Mouse (Mus musculus) thymus, adult 2 months (tissue): ENCODE data around the gene Adora1. TPM values are rescaled to one million over a fixed set of nuclear protein-coding genes. Genes with fewer than 3 reads are reported as not detected.

Experiments
- DNase-seq: peaks from one replicate; pipeline ENCODE4 v3.0.0; 2021
- H3K27ac ChIP-seq: fragments of 200-500 bp; 2 replicates; pipeline ENCODE4 v1.5.1; 2012; ENCODE audit warnings: low read length, control low read depth; ENCODE audit not compliant: control insufficient read depth, insufficient read depth
- H3K27me3 ChIP-seq: fragments of 200-500 bp; 2 replicates; pipeline ENCODE4 v1.6.1; 2012; ENCODE audit warnings: mild to moderate bottlenecking, low read length, moderate library complexity, mixed read lengths; ENCODE audit not compliant: control insufficient read depth, insufficient read depth
- H3K36me3 ChIP-seq: fragments of 200-500 bp; 2 replicates; pipeline ENCODE4 v1.6.1; 2012; ENCODE audit warnings: mild to moderate bottlenecking, low read length, moderate library complexity; ENCODE audit not compliant: control insufficient read depth, insufficient read depth
- H3K4me1 ChIP-seq: fragments of 200-500 bp; replicated peaks from 2 replicates; pipeline ENCODE4 v1.6.1; 2012; ENCODE audit warnings: low read length; ENCODE audit not compliant: control insufficient read depth, insufficient read depth
- H3K4me3 ChIP-seq: fragments of 200-500 bp; 2 replicates; pipeline ENCODE4 v1.5.1; 2012; ENCODE audit warnings: mild to moderate bottlenecking, low read length, control low read depth, moderate library complexity; ENCODE audit not compliant: control insufficient read depth, insufficient read depth
- CTCF ChIP-seq: fragments of 200-500 bp; IDR thresholded peaks from 2 replicates; pipeline ENCODE4 v1.5.1; 2012; ENCODE audit warnings: mild to moderate bottlenecking, control low read depth, low read length, moderate library complexity, borderline replicate concordance; ENCODE audit not compliant: control insufficient read depth, poor library complexity, insufficient read depth; ENCODE audit errors: extremely low read depth
- POLR2A ChIP-seq: fragments of 200-500 bp; IDR thresholded peaks from 2 replicates; pipeline ENCODE4 v1.6.1; 2012; ENCODE audit warnings: mild to moderate bottlenecking, low read length, control low read depth, moderate library complexity; ENCODE audit not compliant: control insufficient read depth, poor library complexity, insufficient read depth; ENCODE audit errors: extremely low read depth
- WGBS: fragments of 180-500 bp; shearing (Covaris S2); methylation state at CpG from one replicate; pipeline ENCODE4 v1.1.7; 2018; 5-methylcytosine and 5-hydroxymethylcytosine counted together
- polyA plus RNA-seq: library from polyadenylated mRNA; depleted of rRNA; stranded (reverse); fragments of >200 nt; gene quantifications from 2 replicates; pipeline ENCODE4 v1.2.3, GENCODE M21; 2012

Adora1 gene
- polyA plus RNA-seq, 1 experiment, result 6.2 TPM

- TF ChIP-seq CTCF, result no peak
- TF ChIP-seq POLR2A, result no peak
- Histone ChIP-seq H3K27me3 (no peaks in the 10 kb centered on the region), H3K4me3 (no peak overlapping the region), H3K4me1 (no peaks in the 10 kb centered on the region), H3K36me3 (no peaks in the 10 kb centered on the region), H3K27ac (no peak overlapping the region)
- 92% methylated on average over 13 of the region's 13 CpGs for WGBS
- DNase-seq, result no peak
These were observed 40.6 kb upstream of the Adora1 start for GRCm38 (mm10) chr1:134275616-134276464.

GRCm38 (mm10) chr1:134274483-134274920 is 39.3 kb upstream of the Adora1 start:
- WGBS, result 90% methylated on average over 7 of the region's 7 CpGs
- no peak overlapping the region for H3K27ac ChIP-seq
- H3K4me1 ChIP-seq, result no peaks in the 10 kb centered on the region
- H3K4me3 ChIP-seq, result no peak overlapping the region
- H3K27me3 ChIP-seq, result no peaks in the 10 kb centered on the region
- TF ChIP-seq CTCF (no peak), POLR2A (no peak)
- DNase-seq, result no peak
- no peaks in the 10 kb centered on the region for H3K36me3 ChIP-seq

GRCm38 (mm10) chr1:134273493-134274395 is 38.5 kb upstream of the Adora1 start:
- no peak overlapping the region for H3K4me3 ChIP-seq
- no peak overlapping the region for H3K27ac ChIP-seq
- no peaks in the 10 kb centered on the region for H3K4me1 ChIP-seq
- no peak for DNase-seq
- H3K27me3 ChIP-seq, result no peaks in the 10 kb centered on the region
- no peak for TF ChIP-seq CTCF
- TF ChIP-seq POLR2A, result no peak
- WGBS, result 86% methylated on average over 9 of the region's 9 CpGs
- no peaks in the 10 kb centered on the region for H3K36me3 ChIP-seq

GRCm38 (mm10) chr1:134272754-134273250 is 37.6 kb upstream of the Adora1 start:
- no peaks in the 10 kb centered on the region for H3K36me3 ChIP-seq
- no peaks in the 10 kb centered on the region for H3K27me3 ChIP-seq
- no peak for TF ChIP-seq CTCF
- no peak for TF ChIP-seq POLR2A
- WGBS, result 92% methylated on average over 5 of the region's 5 CpGs
- H3K4me3 ChIP-seq, result no peak overlapping the region
- H3K4me1 ChIP-seq, result no peaks in the 10 kb centered on the region
- H3K27ac ChIP-seq, result no peak overlapping the region
- no peak for DNase-seq

GRCm38 (mm10) chr1:134270026-134270425 is 34.8 kb upstream of the Adora1 start:
- WGBS, result 93% methylated on average over 7 of the region's 7 CpGs
- Histone ChIP-seq H3K4me1 (no peaks in the 10 kb centered on the region), H3K36me3 (no peaks in the 10 kb centered on the region), H3K4me3 (no peak overlapping the region), H3K27me3 (no peaks in the 10 kb centered on the region), H3K27ac (no peak overlapping the region)
- no peak for DNase-seq
- TF ChIP-seq CTCF (no peak), POLR2A (no peak)

- Histone ChIP-seq H3K27me3 (no peaks in the 10 kb centered on the region), H3K27ac (no peak overlapping the region), H3K4me1 (no peaks in the 10 kb centered on the region), H3K36me3 (no peaks in the 10 kb centered on the region), H3K4me3 (no peak overlapping the region)
- no peak for DNase-seq
- WGBS, result 74% methylated on average over 2 of the region's 2 CpGs
- no peak for TF ChIP-seq POLR2A
- no peak for TF ChIP-seq CTCF
These were observed 30.6 kb upstream of the Adora1 start for GRCm38 (mm10) chr1:134265797-134266196.
